Mouse (Mus musculus) cerebellum, adult 11 months (tissue): Measurements from ENCODE around the gene Atp6v0a4.

Experiments used
- DNase-seq: peaks from one replicate; pipeline ENCODE4 v3.0.0; 2022

Gene Atp6v0a4

DNA sequence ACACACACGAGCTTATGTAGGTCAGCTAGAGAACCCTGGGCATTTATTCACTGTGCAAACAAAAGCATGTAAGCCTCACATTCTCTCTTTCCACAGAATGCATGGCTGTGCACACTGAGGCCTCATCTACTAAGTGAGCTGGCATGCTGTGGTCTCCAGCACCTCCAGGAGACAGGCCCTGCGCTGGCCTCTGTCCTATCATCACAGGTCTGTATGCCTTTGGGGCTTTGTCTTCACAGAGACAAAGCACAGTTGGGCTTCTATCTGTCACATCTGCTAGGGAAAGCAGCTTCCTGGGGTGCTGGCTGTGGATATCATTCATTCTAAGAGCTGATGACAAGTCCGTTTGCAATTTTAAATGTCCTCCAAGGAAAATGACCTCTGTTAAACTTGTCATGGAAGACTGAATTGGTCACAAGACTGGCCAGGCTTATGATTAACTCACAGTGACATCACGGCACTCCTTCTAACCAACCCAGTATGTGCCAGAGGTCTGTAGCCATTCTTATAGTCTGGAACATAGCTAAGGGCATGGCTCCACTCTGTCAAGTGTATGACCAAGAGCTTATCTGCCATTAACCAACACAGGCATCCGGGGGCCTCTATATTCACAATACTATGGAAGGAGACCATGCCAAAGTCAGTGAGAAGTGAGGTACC is 52.1 kb downstream of the Atp6v0a4 start:
- no peak for DNase-seq

DNA sequence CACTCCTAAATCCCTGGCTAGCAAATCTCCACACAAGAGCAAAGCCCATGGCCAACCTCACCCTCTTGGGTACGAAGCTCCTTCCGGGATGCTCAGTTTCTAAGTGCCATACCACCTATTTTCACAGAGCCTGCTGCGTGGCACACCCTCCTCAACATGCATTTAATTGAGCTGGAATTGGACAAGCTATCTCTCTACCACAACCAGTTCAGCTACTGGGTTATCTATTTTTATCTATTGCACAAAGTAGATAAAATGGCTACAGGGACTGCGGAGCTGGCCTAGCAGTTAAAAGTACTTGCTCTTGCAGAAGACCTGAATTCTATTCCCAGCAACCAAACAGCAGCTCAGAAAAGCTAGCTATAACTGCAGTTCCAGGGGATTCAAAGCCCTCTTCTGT is 53.1 kb downstream of the Atp6v0a4 start:
- DNase-seq, result no peak

- DNase-seq, result peak; percentile 39
These were observed 58.2 kb downstream of the Atp6v0a4 start for GRCm38 (mm10) chr6:38066215-38066614.

DNA sequence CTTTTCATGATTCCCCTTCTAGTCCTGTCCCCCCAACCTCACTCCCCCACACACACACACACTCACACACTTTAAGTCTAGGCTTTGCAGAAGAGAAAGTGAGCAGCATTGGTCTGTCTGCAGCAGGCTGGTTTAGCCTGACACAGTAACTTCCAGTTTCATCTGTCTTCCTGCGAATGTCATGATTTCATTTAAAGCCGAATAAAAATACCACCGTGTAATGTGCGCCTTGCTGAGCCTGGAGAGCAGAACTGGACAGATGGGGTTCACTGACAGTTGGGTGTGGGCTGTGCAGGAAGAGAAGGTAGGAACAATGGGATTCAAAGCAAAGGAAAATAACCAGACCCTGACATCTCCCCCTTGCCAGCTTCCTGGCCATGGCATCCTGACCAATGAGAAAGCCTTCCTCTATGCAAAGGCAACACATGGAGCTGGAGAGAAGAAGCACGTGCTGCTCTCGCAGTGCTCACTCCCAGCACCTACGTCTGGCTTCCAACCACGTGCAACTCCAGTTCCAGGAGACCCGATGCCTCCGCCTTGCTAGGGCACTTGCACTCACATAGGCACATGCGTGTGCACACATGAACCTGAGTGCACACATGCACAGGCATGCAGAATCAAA is 58.8 kb downstream of the Atp6v0a4 start:
- peak; percentile 7 for DNase-seq

- peak; percentile 36 for DNase-seq
These were observed 59.3 kb downstream of the Atp6v0a4 start for GRCm38 (mm10) chr6:38065122-38065500.

- no peak for DNase-seq
These were observed 59.8 kb downstream of the Atp6v0a4 start for GRCm38 (mm10) chr6:38064621-38065020.

DNA sequence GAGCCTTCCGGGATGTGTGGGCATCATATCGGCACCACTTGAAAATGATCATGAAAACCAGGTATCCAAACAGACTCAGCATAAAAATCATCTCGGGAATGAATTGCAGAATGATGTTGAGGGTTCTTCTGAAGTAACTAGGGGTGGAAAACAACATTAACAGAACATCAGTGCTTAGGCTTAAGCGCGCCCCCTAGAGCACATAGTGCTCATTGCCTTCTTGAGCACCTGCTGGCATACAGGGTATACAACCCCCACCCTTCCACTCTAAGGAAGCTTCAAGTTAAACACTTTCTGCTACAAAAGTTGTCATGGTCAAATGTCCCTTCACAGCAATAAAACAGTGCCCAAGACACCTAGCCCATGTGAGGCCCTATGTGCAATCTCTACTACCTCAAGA is 65.6 kb downstream of the Atp6v0a4 start:
- DNase-seq, result no peak

DNA sequence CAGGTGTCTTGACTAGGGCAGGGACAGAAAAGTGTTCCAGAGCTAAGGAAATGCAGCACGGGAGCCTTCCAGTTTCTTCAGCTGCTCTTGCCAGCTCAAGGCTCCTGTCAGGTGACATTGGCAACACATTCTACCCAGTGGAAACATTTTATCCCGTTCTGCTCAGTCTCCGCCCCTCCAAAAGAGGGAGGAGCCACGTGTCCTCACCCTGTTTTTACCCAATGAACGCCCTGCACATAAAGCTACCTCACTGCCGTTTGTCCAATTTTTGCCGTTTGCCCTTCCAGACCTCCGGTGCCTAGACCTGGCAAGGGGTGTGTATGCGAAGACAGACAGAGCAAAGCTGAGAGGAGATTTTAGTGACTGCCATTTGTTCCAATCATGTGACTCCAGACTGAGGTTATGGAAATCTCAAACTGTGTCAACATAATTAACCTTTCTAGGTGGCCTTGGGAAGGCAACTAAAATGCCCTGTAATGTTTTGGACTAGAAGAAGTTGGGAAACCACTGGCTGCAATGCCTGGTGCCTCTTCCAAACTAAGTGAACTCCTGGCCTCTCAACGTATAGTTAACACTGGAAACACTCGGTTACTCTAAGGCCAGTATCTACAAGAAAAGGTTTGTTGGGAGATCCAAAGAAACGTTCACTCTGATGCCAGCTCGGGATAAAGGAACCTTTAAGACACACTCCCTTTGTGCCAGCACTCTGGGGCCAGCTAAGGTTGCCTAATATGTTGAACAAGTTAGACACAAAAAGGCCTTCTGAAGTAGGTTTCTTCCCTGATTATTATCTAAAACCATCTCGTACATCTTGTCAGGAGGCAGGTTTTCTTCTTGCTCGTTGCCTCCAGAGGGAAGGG is 68.7 kb downstream of the Atp6v0a4 start:
- DNase-seq, result no peak

GRCm38 (mm10) chr6:38049601-38050000 is 74.8 kb downstream of the Atp6v0a4 start:
- no peak for DNase-seq

- DNase-seq, result no peak
These were observed 75.4 kb downstream of the Atp6v0a4 start for GRCm38 (mm10) chr6:38048800-38049561.

GRCm38 (mm10) chr6:38048003-38048402 is 76.4 kb downstream of the Atp6v0a4 start:
- DNase-seq, result no peak

DNA sequence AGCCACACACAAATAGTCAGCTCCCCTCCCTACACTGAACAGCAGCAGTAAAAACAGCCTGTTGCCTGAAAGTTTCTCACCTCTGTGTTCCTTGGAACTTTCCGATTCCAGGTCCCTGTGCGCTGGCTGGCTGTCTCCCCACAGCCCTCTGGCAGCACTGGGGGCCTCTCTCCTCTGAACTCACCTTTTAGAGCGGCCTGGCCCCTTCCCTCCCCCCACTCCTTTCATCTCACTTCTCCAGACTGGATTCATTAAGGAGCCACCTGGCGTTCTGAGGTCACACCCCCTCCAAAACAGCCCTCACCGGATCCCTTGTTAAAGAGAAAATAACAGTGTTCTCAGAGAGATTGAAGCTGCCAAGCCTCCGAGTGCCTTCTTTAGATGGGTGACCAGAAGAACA is 77.5 kb downstream of the Atp6v0a4 start, which contains the start of gene Svopl:
Gene Svopl (minus strand): TSS at position 159 of the 400 bp plus-strand sequence.
- no peak for DNase-seq

DNA sequence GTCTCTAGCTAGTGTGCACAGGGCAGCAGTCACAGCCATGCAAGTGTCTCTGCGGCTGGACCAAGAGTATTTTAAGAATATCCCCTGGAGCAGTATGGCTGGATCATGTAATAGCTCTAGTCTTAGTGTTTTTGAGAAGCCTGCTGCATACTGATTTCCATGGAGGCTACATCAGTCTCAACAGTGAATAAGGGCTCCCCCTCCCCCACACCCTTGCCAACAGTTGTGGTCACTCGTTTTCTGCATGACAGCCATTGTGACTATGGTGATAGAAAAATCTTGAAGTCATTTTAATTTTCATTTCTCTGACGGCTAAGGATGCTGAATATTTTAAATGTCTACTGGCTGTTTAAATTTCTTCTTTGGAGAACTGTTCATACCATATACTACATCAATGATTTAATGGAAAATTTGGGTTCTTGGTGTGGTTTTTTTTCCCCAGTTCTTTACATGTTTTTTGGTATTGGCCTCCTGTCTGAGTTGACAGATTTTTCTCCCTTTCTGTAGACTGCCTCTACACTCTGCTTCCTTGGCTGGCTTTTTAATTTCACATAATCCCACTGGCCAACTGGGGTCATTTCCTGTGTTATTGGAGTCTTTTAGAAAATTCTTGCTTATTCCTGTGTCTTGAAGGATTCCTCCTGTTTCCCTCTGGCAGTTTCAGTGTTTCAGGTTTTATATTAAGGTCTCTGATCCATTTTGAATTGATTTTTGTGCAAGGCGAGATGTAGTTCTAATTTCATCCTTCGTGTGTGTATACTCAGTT is 91.4 kb downstream of the Atp6v0a4 start:
- no peak for DNase-seq

DNA sequence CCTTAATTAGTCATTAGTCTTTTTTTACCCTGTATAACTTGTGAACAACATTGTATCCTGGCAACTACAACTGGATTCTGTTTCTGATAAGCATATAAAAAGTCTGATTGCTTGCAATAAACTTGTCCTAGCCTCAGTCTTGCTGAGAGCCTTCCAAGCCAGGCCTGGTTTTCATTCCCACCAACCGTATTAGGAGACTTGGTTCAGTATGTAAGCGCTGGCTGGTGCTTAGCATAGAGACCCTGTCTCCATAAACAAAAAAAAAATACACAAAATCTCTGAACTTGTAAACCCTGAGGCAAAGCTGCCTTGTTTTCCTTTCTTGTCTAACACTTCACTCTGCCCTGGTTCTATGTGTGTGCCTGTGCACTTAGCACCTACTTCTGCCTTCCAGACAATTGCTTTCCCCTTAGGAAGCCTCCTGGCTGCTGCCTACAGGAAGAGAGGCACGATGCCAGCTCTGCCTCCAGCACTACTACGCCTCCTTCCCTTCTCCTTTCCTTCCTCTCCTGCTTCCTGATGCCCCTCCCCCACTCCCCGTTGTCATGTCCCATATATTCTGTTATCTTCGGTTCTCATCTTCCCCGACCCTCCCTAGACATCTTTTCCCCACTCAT is 92.4 kb downstream of the Atp6v0a4 start:
- DNase-seq, result no peak

DNA sequence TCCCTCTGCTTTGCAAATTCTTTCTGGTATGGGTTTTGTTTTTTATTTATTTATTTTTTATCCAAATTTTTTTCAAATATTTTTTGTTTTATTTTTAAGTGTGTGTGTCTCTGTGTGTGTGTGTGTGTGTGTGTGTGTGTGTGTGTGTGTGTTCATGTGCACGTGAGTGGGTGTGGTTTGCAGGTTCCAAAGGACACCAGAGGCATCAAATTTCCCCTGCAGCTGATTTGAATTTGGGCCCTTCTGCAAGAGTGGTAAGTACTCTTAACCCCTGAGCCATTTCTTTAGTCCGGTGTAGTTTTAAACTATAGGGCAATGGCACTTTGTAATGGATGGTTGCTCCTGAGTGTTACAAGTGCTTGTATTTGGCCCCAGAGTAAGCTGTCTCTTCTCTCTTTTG is 96.2 kb downstream of the Atp6v0a4 start:
- DNase-seq, result no peak

DNA sequence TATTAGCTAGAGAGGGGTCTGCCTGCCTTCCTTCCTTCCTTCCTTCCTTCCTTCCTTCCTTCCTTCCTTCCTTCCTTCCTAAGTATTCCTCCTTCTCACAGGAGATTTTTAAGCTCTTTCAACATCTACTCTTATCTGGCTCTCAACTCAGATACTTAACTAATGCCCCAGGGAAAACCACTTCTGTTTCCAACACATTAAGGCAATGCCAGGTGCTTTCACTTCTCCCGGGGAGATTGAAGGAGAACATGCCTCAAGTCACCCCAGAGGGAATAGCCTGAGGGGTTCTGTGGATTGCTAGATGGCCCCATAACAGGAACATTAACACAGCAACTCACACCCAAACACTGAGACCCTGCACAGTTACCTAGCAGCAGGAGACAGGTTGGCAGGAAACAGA is 96.6 kb downstream of the Atp6v0a4 start:
- DNase-seq, result no peak

GRCm38 (mm10) chr6:38023284-38023683 is 101.1 kb downstream of the Atp6v0a4 start:
- DNase-seq, result no peak

DNA sequence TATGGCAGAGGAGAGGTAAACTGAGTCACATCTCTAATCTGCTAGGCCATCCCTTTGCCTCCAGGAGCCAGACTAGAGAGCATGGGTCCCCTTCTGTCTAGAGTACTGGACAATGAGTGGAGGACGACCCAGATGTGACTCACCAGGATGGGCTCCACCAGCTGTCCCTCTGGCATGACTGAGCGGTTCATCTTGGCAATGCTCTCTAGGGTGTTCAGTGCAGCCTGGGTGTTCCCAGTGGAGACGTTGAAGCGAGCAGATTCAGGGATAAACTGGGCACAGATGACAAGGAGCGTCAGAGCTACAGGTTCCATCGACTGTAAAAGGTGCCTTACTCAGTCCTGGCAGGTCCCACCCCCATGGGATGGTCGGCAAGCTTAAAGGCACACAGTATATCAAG is 103.0 kb downstream of the Atp6v0a4 start:
- no peak for DNase-seq

DNA sequence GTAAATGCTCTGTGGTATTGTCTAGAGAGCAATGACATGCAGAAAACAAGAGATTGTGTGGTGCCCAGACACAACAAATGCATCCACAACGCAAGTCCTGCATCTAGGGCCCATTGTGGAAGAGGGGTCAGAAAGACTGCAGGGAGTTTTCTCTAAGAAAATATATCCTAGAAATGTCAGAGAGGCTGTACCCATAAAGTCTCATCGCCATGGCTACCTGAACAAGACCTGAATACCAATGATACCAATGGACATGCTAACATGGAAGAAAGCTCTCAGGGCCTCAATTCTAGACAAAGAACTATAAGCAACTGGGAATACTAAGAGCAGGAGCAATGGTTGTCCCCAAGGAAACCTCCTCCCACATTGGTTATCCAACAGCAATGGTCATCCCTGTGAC is 111.6 kb downstream of the Atp6v0a4 start:
- DNase-seq, result no peak

- DNase-seq, result peak; percentile 26
These were observed 116.9 kb downstream of the Atp6v0a4 start for GRCm38 (mm10) chr6:38007459-38007858.
